Mouse (Mus musculus) megakaryocyte, embryonic 14.5 days (primary cell): ENCODE results near the gene Ttll3.

Experiments used
- FLI1 ChIP-seq: IDR thresholded peaks from 2 replicates; pipeline ENCODE4 v1.6.1; 2012; ENCODE audit warnings: low read length, inconsistent platforms, mixed read lengths
- GATA1 ChIP-seq: IDR thresholded peaks from 3 replicates; pipeline ENCODE4 v1.6.1; 2012; ENCODE audit warnings: mixed read lengths, low read length, inconsistent platforms, borderline replicate concordance

- TF ChIP-seq GATA1 (no peak), FLI1 (no peak)
Observed at GRCm38 (mm10) chr6:113451839-113452238, 62.8 kb downstream of the Ttll3 start.
